Mouse (Mus musculus): ENCODE results near the gene Zfp91. TPM values are rescaled to one million over a fixed set of nuclear protein-coding genes. Genes with fewer than 3 reads are reported as not detected.
"Not testable (repeated sequence)": the region's sequence is repeated elsewhere in the genome, so short reads cannot be mapped to it uniquely, and the experiment has no call there.

The Zfp91 gene
- total RNA-seq, 2 experiments from 2014 or later = 81.2 to 83.3 TPM

DNA sequence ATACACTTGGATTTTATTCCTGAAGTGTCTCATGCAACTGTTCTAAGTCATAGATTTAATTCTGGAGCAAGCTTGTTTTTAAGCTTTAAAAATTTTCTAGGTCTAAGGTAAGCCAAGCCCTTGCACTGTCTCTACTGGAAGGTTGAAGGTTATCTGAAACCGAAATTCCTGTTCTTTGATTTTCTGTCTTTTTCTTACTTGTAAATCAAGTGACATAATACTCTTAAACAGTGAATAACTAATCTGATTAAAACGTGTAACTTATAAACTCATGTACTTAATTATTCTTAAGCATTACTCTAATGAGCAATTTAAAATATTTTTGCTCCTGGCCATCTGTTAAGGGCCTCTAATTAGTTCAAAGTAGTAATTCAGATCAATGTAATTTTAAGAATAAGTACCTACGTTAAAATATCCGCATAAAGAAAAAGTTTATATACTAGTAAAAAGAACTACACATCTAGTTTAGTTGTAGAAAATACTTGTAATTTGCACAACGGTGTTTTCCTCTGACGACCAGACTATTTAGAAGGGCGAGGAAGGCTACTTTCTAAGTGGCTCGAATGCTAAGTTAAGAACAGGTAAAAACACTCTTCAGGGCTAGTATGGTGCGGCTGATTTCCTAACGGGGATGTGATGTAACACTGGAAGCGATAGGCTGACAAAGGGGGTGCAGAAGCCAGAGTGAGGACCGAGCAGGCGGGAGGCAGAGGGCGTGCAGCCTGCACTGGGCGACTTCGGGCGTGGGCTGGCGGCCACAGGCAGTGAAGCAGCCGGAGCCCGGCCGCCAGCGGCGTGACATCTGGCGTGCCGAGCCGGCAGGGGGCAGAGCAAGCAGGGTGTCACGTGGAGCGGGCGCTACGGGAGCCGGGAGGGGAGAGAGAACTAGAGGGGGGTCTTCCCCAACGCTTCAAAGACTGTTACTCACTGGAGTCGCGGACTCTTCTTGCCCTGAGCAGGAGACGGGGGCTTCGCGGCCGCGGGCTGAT lies 1.6 kb downstream of the Zfp91 start:
- peak; percentile 96 for DNase-seq

- no peak for DNase-seq
Observed at GRCm38 (mm10) chr19:12792374-12792773, 3.6 kb downstream of the Zfp91 start.

- DNase-seq = no peak
Observed at GRCm38 (mm10) chr19:12787721-12788120, 8.2 kb downstream of the Zfp91 start.

DNA sequence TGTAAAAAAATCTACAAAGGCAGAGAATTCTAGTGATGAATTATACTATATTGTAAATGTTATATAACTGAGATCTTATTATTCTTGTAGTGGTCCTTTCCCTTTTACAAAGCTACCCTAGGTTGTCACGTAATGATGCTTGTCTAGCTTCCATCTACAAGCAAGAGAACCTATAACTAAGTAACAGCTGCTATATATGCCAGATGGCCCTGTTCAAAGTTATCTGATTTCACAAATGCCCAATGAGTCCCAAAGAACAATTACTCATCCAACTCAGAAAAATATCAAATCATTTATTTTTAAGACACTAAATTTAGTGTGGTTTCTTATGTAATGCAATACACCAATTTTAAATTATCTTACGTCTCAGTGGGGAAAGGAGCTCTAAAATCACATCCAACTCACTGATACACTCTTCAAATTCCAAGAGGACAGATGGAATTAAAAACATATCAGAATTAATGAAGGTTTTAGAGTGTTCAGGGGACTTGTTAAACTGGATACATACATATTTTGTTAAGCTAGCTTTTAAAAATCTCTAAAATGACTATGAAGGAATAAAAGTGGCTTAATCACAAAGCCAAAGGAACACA lies 9.0 kb downstream of the Zfp91 start:
- no peak for DNase-seq

DNA sequence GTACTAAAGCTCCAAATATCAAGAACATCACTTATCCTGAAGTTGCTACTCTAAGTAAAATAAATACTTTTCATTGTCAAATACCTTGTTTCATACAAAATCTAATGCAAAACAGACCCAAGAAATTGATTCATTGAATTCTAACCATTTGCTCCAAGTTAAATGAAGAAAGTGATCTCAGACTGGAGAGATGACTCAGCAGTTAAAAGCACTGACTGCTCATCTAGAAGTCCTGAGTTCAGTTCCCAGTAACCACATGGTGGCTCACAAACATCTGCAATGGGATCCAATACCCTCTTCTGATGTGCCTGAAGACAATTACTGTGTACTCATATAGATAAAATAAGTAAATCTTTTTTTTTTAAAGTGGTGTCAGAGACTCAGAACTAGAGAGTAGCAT lies 15.5 kb downstream of the Zfp91 start:
- no peak for DNase-seq

DNA sequence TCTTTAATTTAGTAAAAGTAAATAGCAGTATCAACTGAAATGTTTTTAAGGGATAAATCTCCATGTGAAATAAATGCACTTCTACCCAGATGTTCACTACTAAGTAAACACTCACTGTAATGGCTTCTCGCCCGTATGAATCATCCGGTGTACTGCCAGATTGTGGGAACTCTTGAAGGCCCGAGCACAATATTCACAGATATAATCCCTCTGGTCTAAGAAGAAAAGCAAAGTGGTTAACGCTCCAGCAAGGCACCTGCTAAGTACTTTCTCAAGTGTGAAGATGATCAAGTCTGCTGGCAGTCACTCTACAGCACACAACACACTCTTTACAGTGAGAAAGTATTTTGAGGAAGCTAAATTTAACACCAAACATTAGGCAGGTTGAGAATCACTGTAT lies 25.0 kb downstream of the Zfp91 start:
- no peak for DNase-seq

- no peak for DNase-seq
Observed at GRCm38 (mm10) chr19:12765308-12765707, 30.6 kb downstream of the Zfp91 start, which contains the start of gene Cntf. Gene Cntf, minus strand, starts transcription at chr19:12765632.

GRCm38 (mm10) chr19:12762212-12763130 lies 33.5 kb downstream of the Zfp91 start:
- no peak for DNase-seq

- peak; percentile 36 for DNase-seq
Observed at GRCm38 (mm10) chr19:12759656-12760055, 36.3 kb downstream of the Zfp91 start.

GRCm38 (mm10) chr19:12758936-12759478 lies 36.9 kb downstream of the Zfp91 start:
- DNase-seq = no peak

DNA sequence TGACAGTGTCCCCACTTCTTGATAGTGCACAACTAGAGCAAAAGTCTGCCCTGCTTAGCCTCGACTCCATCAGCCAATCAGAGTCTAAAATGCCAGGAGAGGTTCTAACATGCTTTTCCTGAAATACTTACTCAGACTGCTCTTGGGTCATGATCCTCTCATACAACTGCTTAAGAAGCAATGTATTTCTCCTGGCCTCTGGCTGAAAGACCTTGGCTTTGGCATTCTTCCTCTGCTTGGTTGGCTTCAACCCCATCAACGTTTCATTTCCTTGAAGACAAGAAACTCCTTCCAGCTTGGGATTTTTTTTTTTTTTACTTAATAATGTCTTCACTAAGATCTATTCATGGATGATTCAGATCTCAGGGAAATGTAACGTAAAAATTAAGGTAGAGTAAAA lies 39.6 kb downstream of the Zfp91 start:
- no peak for DNase-seq

GRCm38 (mm10) chr19:12731950-12732349 lies 64.0 kb downstream of the Zfp91 start:
- no peak for DNase-seq

GRCm38 (mm10) chr19:12731036-12731435 lies 64.9 kb downstream of the Zfp91 start:
- no peak for DNase-seq

DNA sequence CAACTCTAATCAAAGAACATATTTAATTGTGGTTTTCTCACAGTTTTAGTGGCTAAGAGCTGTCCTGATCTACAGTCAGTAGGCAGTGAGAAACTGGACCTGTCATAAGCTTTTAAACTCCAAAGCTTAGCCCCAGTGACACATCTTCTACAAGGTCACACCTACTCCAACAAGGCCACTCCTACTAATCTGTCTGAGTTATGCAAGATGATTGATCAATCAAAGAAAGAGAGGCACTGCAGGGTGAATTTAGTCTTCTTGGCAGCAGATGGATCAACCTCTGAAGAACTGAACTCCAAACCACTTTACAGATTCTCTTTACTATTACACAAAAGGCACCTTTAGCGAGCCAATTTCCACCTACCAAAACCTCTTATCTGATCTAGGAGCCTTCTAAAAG lies 70.1 kb downstream of the Zfp91 start:
- no peak for DNase-seq

DNA sequence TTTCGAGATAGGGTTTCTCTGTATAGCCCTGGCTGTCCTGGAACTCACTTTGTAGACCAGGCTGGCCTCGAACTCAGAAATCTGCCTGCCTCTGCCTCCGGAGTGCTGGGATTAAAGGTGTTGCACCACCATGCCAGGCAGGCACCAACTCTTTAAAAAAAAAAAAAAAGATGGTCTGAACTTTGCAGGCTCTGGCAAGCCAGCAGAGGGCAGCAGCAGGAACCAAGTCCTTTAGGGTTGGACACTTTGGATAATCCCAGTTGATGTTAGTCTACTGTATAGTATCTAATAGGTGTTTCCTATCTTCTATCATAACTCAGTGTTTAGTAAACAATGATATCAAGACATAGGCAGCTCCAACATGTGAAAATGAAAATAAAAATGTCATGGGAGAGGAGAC lies 73.6 kb downstream of the Zfp91 start:
- DNase-seq = peak; percentile 61

DNA sequence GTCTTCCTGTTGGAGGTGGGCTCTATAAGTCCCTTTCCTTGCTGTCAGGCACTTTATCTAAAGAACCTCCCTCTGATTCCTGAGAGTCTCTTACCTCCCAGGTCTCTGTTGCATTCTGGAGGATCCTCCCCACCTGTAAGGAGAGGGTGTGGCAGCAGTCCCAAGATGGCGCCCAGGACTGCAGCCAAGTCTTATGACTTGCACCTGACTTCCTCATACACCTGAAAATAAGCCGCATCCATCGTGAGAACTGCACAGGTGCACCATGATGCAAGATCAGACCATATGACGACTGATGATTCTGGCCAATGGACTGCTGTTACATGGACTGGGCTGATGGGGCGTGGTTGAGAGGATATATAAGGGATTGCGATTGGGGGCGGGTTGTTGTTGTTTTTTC lies 74.3 kb downstream of the Zfp91 start:
- DNase-seq = not testable (repeated sequence)

GRCm38 (mm10) chr19:12720919-12721318 lies 75.0 kb downstream of the Zfp91 start:
- DNase-seq = not testable (repeated sequence)

DNA sequence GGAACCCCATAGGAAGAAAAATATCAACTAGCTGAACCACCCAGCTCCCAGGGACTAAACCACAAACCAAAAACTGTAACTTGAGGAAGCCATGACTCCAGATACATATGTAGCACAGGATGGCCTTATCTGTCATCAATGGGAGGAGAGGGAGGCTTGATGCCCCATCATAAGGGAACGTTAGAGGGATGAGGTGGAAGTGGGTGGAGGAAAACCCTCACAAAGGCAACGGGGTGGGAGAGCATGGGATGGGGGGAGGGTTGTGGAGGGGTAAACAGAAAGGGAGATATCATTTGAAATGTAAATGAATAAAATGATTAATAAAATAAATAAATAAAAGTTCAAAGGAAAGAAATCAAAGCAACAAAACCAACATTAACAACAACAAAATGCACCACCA lies 75.5 kb downstream of the Zfp91 start:
- DNase-seq = no peak

GRCm38 (mm10) chr19:12719189-12719588 lies 76.7 kb downstream of the Zfp91 start:
- DNase-seq = no peak

Data from heart, postnatal 4 days (tissue).